Mouse (Mus musculus) gastrocnemius, postnatal 4 days (tissue): ENCODE measurements at regions not wholly inside any gene's neighbourhood (a gene's known extent, or its start where the extent isn't known, plus 50 kb on each side); places are given as distances from the start of the nearest gene placed in this dataset.

Experiments used
- DNase-seq, 2 experiments: peaks; one replicate each; pipeline ENCODE4 v3.0.0; 2021 to 2022; ENCODE audit warnings: low spot score in 2 of 2, mixed read lengths in 2 of 2

- DNase-seq = no peak
Observed at GRCm38 (mm10) chr9:115545792-115546191, 235.6 kb upstream of the Stt3b start.

- no peak for DNase-seq
Observed at GRCm38 (mm10) chr9:115547625-115548325, 237.6 kb upstream of the Stt3b start.

GRCm38 (mm10) chr9:115548722-115549349, 238.6 kb upstream of the Stt3b start:
- no peak for DNase-seq

GRCm38 (mm10) chr9:115551080-115551479, 240.9 kb upstream of the Stt3b start:
- no peak for DNase-seq

GRCm38 (mm10) chr9:115551501-115551900, 241.3 kb upstream of the Stt3b start:
- DNase-seq = no peak

GRCm38 (mm10) chr9:115558131-115558530, 247.9 kb upstream of the Stt3b start:
- no peak for DNase-seq

GRCm38 (mm10) chr9:115559521-115559920, 249.3 kb upstream of the Stt3b start:
- DNase-seq = no peak

GRCm38 (mm10) chr9:115561207-115561606, 251.0 kb upstream of the Stt3b start:
- DNase-seq = no peak

GRCm38 (mm10) chr9:115562783-115563182, 252.6 kb upstream of the Stt3b start:
- DNase-seq = no peak

- DNase-seq = no peak
Observed at GRCm38 (mm10) chr9:115564366-115564765, 254.1 kb upstream of the Stt3b start.

- DNase-seq = no peak
Observed at GRCm38 (mm10) chr9:115568693-115569334, 258.6 kb upstream of the Stt3b start.

- no peak for DNase-seq
Observed at GRCm38 (mm10) chr9:115570998-115571397, 260.8 kb upstream of the Stt3b start.

GRCm38 (mm10) chr9:115581116-115581515, 270.9 kb upstream of the Stt3b start:
- DNase-seq = no peak

GRCm38 (mm10) chr9:115583548-115583947, 273.3 kb upstream of the Stt3b start:
- no peak for DNase-seq

- no peak for DNase-seq
Observed at GRCm38 (mm10) chr9:115584874-115585273, 274.7 kb upstream of the Stt3b start.

GRCm38 (mm10) chr9:115592466-115592865, 282.2 kb upstream of the Stt3b start:
- DNase-seq = no peak

- DNase-seq = no peak
Observed at GRCm38 (mm10) chr9:115600228-115600627, 290.0 kb upstream of the Stt3b start.

GRCm38 (mm10) chr9:115600826-115601225, 290.6 kb upstream of the Stt3b start:
- DNase-seq = no peak

- no peak for DNase-seq
Observed at GRCm38 (mm10) chr9:115602772-115603171, 292.6 kb upstream of the Stt3b start.

- no peak for DNase-seq
Observed at GRCm38 (mm10) chr9:115604450-115604849, 294.2 kb upstream of the Stt3b start.

- DNase-seq = no peak
Observed at GRCm38 (mm10) chr9:115604968-115605682, 294.9 kb upstream of the Stt3b start.

GRCm38 (mm10) chr9:115607961-115608360, 297.7 kb upstream of the Stt3b start:
- DNase-seq = no peak
